In the genomic region with DNA sequence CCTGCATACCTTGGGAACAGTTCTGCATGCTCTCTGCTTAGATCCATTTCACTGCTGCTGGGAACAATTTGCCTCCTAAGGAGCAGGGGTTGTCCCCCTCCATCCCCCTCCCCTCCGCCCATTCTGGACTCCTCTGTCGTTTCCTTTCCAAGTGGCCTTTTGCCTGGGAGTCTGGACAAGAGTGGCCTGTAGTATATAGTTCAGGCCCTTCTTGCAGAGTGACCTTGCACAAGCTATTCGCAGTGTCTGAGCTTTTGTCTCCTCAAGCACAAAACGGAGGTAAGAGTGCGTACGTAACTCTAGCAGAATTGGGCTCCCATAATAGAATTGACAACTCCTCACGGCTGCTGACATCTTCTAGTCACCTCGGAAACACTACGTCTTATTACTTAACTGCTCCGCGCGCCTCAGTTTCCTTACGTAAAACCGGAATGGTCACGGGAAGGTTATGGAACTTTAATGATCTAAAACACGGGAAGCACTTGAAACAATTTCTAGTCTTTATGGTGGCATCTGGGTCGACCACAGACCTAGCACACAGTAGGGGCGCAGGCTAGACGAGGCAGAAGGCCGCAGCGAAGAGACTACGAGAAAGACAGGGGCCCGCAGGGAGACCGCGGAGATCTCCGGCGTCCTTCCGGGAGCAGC, we compare ENCODE assay signal across 8 mouse cellular contexts. TPM values are rescaled to one million over a fixed set of nuclear protein-coding genes. Genes with fewer than 3 reads are reported as not detected.
DNase-seq lines count a peak whose midpoint lies in the region; ATAC-seq and TF ChIP-seq lines count a peak whose summit lies in the region.

No protein-coding gene starts in this region.

- H3K4me3 ChIP-seq in ES-Bruce4 (ENCODE audit: low read depth, low read length), result peak overlapping the region; percentile 89

- H3K27ac ChIP-seq in ES-Bruce4 (ENCODE audit: insufficient read depth, low read length), result no peak overlapping the region

- no peaks in the 10 kb centered on the region for H3K9me3 ChIP-seq in ES-Bruce4 (replicated peaks; ENCODE audit: control insufficient read depth, insufficient read depth, low read length, poor library complexity, severe bottlenecking)

- TF ChIP-seq CTCF in ES-Bruce4 (IDR thresholded peaks at IDR 0.05; ENCODE audit: low read depth, low read length), result no peak

- H3K36me3 ChIP-seq in ES-Bruce4 (ENCODE audit: control insufficient read depth, insufficient read depth, low read length, poor library complexity, severe bottlenecking), result no peaks in the 10 kb centered on the region

- no peak for TF ChIP-seq POLR2A in ES-Bruce4 (IDR thresholded peaks at IDR 0.05; ENCODE audit: insufficient read depth, low read length)

- peaks cover 2% of the 10 kb centered on the region for H3K4me1 ChIP-seq in ES-Bruce4 (ENCODE audit: control insufficient read depth, insufficient read depth, low read length)

- H3K9ac ChIP-seq in ES-Bruce4 (ENCODE audit: low read depth, poor library complexity, severe bottlenecking), result peak overlapping the region; percentile 61

- H3K27me3 ChIP-seq in ES-Bruce4 (ENCODE audit: control insufficient read depth, insufficient read depth, low read length, poor library complexity, severe bottlenecking), result no peaks in the 10 kb centered on the region

- peak; percentile 4; the same call in 1 of the 2 replicates for ATAC-seq in frontal cortex, adult (ENCODE audit: low TSS enrichment)
- ATAC-seq in erythroblast, adult 5-6 weeks (replicated peaks; ENCODE audit: low FRiP score, poor library complexity, severe bottlenecking), result 0 out of 2 replicates have a peak, but pooled peaks have one; percentile 10
- ATAC-seq in inflammation-experienced regulatory T-cells, adult 6 months, result peak; percentile 64

- DNase-seq in frontal cortex, postnatal 36 days (ENCODE audit: low spot score in 2 of 2), result no peak
- peak; percentile 24 to 34 for DNase-seq in lung, postnatal 4 days
- DNase-seq in urinary bladder, postnatal 25 days (ENCODE audit: low spot score), result no peak
- no peak for DNase-seq in layer of hippocampus, adult 9-11 months

- no peak for TF ChIP-seq EP300 in ES-Bruce4 (IDR thresholded peaks at IDR 0.05; ENCODE audit: insufficient read depth, low read depth, low read length)

RNA-seq across cellular contexts. Expression of gene Mprip, which starts 0.6 kb away (rescaled TPM):
- polyA plus RNA-seq in ES-Bruce4 (2011; ENCODE audit: insufficient read depth, insufficient read length, low read depth, missing spikeins), result 85.9 and 89.9 TPM in 2 replicates
- total RNA-seq in erythroblast, adult 5-6 weeks (2015; ENCODE audit: low replicate concordance), result 5.6 and 20.9 TPM in 2 replicates
- total RNA-seq in erythroblast, adult 5-6 weeks (2017; ENCODE audit: low replicate concordance), result 10.6 and 21.7 TPM in 2 replicates
- polyA plus RNA-seq in inflammation-experienced regulatory T-cells, adult 6 months (2017; shearing (Covaris generic)), result 10 to 100 TPM; 16.4 to 27.3 (median 22.0) TPM

Comparison
In these comparisons a context has a peak if more than half of its experiments do, and no peak if none do; other contexts are left out.
1. ATAC-seq: peak in every context shown above with its lines; median percentile 64 in inflammation-experienced regulatory T-cells, adult 6 months; 10 in erythroblast, adult 5-6 weeks; 4 in frontal cortex, adult.
2. DNase-seq: peak in lung, postnatal 4 days (2 of 2); none in frontal cortex, postnatal 36 days (0 of 2), urinary bladder, postnatal 25 days (single experiment) and layer of hippocampus, adult 9-11 months (single experiment).